Mouse (Mus musculus): ENCODE data around the gene Trmt13. TPM values are rescaled to one million over a fixed set of nuclear protein-coding genes. Genes with fewer than 3 reads are reported as not detected.
A peak's percentile ranks its signal among the peaks of the same experiment; 100 is the strongest.

Gene Trmt13
- total and polyA plus RNA-seq, 3 experiments = 9.9 to 20.9 (median 11.1) TPM

- Histone ChIP-seq H3K4me3 (replicated peaks in 1 of 3; ENCODE audit: low read depth in 2 of 3, low read length in 2 of 3, poor library complexity in 1 of 3) (no peak overlapping the region), H3K36me3 (replicated peaks in 1 of 2; ENCODE audit: control insufficient read depth in 1 of 2, insufficient read depth in 1 of 2, low read length in 1 of 2) (peaks cover 39 to 70% of the 10 kb centered on the region in 2 experiments), H3K27ac (ENCODE audit: insufficient read depth, low read depth) (no peak overlapping the region), H3K4me2 (ENCODE audit: insufficient read depth, low read depth, poor library complexity, severe bottlenecking) (no peak overlapping the region), H3K9ac (ENCODE audit: insufficient read depth, low read depth) (no peak overlapping the region), H3K4me1 (ENCODE audit: control insufficient read depth in 1 of 2, insufficient read depth in 2 of 2) (peaks cover 0 to 26% of the 10 kb centered on the region in 2 experiments; a peak in 2 of 4 replicates), H3K27me3 (replicated peaks) (no peaks in the 10 kb centered on the region), H3K79me2 (replicated peaks; ENCODE audit: control insufficient read depth, extremely low read depth, insufficient read depth, poor library complexity, severe bottlenecking) (no peaks in the 10 kb centered on the region), H3K9me3 (replicated peaks; ENCODE audit: low read length) (no peaks in the 10 kb centered on the region)
- dilution Hi-C loops (cut with MboI; ENCODE audit: extremely low pct_ligation_motif_present, extremely low pct_unique_long_range_greater_than_20kb, low sequenced_read_pairs) = no loop called here
- peak; percentile 43 for DNase-seq (ENCODE audit: extremely low read depth)
- TF ChIP-seq ETS1 (conservative IDR thresholded peaks at IDR 0.05; ENCODE audit: low read depth, low read length) (no peak), MAX (IDR thresholded peaks at IDR 0.05; ENCODE audit: low read length) (no peak), NELFE (IDR thresholded peaks at IDR 0.05; ENCODE audit: low read depth, low read length) (no peak), MXI1 (IDR thresholded peaks at IDR 0.05; ENCODE audit: low read depth, low read length) (no peak), USF2 (conservative IDR thresholded peaks at IDR 0.05; ENCODE audit: low read depth, low read length) (no peak), HCFC1 (IDR thresholded peaks at IDR 0.05; ENCODE audit: low read depth, low read length) (no peak), RAD21 (IDR thresholded peaks at IDR 0.05; ENCODE audit: low read depth, low read length) (no peak), EP300 (IDR thresholded peaks at IDR 0.05; ENCODE audit: low read length) (0 out of 2 replicates have a peak, but pooled peaks have one; percentile 20)
- in situ Hi-C loops (cut with MboI; ENCODE audit: low pct_ligation_motif_present, low pct_unique_long_range_greater_than_20kb, low sequenced_read_pairs) = no loop called here
Observed at GRCm38 (mm10) chr3:116547430-116547829, 67.0 kb downstream of the Trmt13 start.

- H3K27ac ChIP-seq (ENCODE audit: insufficient read depth, low read depth) = no peak overlapping the region
- TF ChIP-seq ELF1 (IDR thresholded peaks at IDR 0.05; ENCODE audit: low read depth, low read length) (no peak), HCFC1 (IDR thresholded peaks at IDR 0.05; ENCODE audit: low read depth, low read length) (no peak), RCOR1 (conservative IDR thresholded peaks at IDR 0.05; ENCODE audit: low read depth, low read length) (no peak), EP300 (IDR thresholded peaks at IDR 0.05; ENCODE audit: low read length) (no peak), ZNF384 (IDR thresholded peaks at IDR 0.05; ENCODE audit: low read depth, low read length) (no peak), RAD21 (IDR thresholded peaks at IDR 0.05; ENCODE audit: low read depth, low read length) (no peak), TCF12 (IDR thresholded peaks at IDR 0.05; ENCODE audit: low read depth, low read length) (no peak), MYC (IDR thresholded peaks at IDR 0.05; ENCODE audit: low read depth, low read length) (no peak), ZC3H11A (IDR thresholded peaks at IDR 0.05; ENCODE audit: low read depth, low read length) (no peak), NELFE (IDR thresholded peaks at IDR 0.05; ENCODE audit: low read depth, low read length) (no peak), SIN3A (IDR thresholded peaks at IDR 0.05; ENCODE audit: low read length) (no peak)
Observed at GRCm38 (mm10) chr3:116542532-116542931, 71.9 kb downstream of the Trmt13 start.

More at GRCm38 (mm10) chr3:116542532-116542931, 71.9 kb downstream of the Trmt13 start:
- Histone ChIP-seq H3K27me3 (replicated peaks) (no peaks in the 10 kb centered on the region), H3K79me2 (replicated peaks; ENCODE audit: control insufficient read depth, extremely low read depth, insufficient read depth, poor library complexity, severe bottlenecking) (no peaks in the 10 kb centered on the region), H3K36me3 (replicated peaks in 1 of 2; ENCODE audit: control insufficient read depth in 1 of 2, insufficient read depth in 1 of 2, low read length in 1 of 2) (peaks cover 62 to 87% of the 10 kb centered on the region in 2 experiments), H3K4me1 (ENCODE audit: control insufficient read depth in 1 of 2, insufficient read depth in 2 of 2) (peaks cover 0 to 31% of the 10 kb centered on the region in 2 experiments; a peak in 2 of 4 replicates), H3K4me2 (ENCODE audit: insufficient read depth, low read depth, poor library complexity, severe bottlenecking) (no peak overlapping the region), H3K9me3 (replicated peaks; ENCODE audit: low read length) (no peaks in the 10 kb centered on the region), H3K9ac (ENCODE audit: insufficient read depth, low read depth) (no peak overlapping the region), H3K4me3 (replicated peaks in 1 of 3; ENCODE audit: low read depth in 2 of 3, low read length in 2 of 3, poor library complexity in 1 of 3) (no peak overlapping the region)
- in situ Hi-C loops (cut with MboI; ENCODE audit: low pct_ligation_motif_present, low pct_unique_long_range_greater_than_20kb, low sequenced_read_pairs) (no loop called here), dilution Hi-C loops (cut with MboI; ENCODE audit: extremely low pct_ligation_motif_present, extremely low pct_unique_long_range_greater_than_20kb, low sequenced_read_pairs) (no loop called here)
- DNase-seq (ENCODE audit: extremely low read depth) = no peak

Data from CH12.LX (cell line).